Mouse (Mus musculus): Measurements from ENCODE around the gene Mta2. TPM values are rescaled to one million over a fixed set of nuclear protein-coding genes. Genes with fewer than 3 reads are reported as not detected.
A peak's percentile ranks its signal among the peaks of the same experiment; 100 is the strongest.
"Not testable (repeated sequence)": the region's sequence is repeated elsewhere in the genome, so short reads cannot be mapped to it uniquely, and the experiment has no call there.

Gene Mta2
- polyA plus RNA-seq, 1 experiment from 2014 or later, result 139 TPM

- peak within 1 kb of the TSS; percentile 70 for H3K4me3 ChIP-seq (replicated peaks)
- H3K9me3 ChIP-seq, result no peaks in the 10 kb centered on the region
- 3% methylated on average over 46 of the region's 46 CpGs for WGBS
- no peaks in the 10 kb centered on the region for H3K27me3 ChIP-seq (replicated peaks)
- peaks cover 28% of the 10 kb centered on the region for H3K36me3 ChIP-seq
- peak within 1 kb of the TSS; percentile 65 for H3K9ac ChIP-seq
- H3K27ac ChIP-seq, result peak within 1 kb of the TSS; percentile 81
- peaks cover 10% of the 10 kb centered on the region for H3K4me1 ChIP-seq (replicated peaks)
- ATAC-seq, result peak; percentile 97
- peak within 1 kb of the TSS; percentile 75 for H3K4me2 ChIP-seq (replicated peaks)
Measured at GRCm38 (mm10) chr19:8953135-8954039, 11.7 kb downstream of the Mta2 start, which contains the start of gene Tut1. TSS of gene Tut1 (plus strand) at chr19:8953847.

DNA sequence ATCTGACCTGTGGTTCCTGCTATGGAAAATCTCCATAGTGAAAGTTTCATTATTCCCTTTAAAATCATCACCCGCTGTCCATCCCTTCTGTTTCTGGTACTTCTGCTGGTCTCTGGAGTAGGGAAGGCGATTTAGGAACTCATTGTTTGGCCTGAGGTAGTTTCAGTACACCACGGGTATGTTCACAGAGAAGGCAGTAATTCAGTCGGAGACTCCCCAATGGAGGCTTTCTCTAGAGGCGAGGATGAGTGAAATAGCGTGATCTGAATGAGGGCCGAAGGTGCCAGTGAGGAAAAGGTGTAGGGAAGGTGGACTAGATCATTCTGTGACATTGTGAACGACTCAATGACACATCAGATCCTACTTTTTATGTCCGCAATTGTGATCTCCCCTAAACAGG lies 12.5 kb downstream of the Mta2 start:
- peak overlapping the region; percentile 75 for H3K4me2 ChIP-seq (replicated peaks)
- WGBS, result 7% methylated on average over 9 of the region's 9 CpGs
- peak overlapping the region; percentile 81 for H3K27ac ChIP-seq
- no peaks in the 10 kb centered on the region for H3K27me3 ChIP-seq (replicated peaks)
- H3K9me3 ChIP-seq, result no peaks in the 10 kb centered on the region
- peak overlapping the region; percentile 65 for H3K9ac ChIP-seq
- peaks cover 23% of the 10 kb centered on the region for H3K36me3 ChIP-seq
- 0 out of 2 replicates have a peak, but pooled peaks have one; percentile 1 for ATAC-seq
- peak overlapping the region; percentile 70 for H3K4me3 ChIP-seq (replicated peaks)
- peaks cover 10% of the 10 kb centered on the region for H3K4me1 ChIP-seq (replicated peaks)

DNA sequence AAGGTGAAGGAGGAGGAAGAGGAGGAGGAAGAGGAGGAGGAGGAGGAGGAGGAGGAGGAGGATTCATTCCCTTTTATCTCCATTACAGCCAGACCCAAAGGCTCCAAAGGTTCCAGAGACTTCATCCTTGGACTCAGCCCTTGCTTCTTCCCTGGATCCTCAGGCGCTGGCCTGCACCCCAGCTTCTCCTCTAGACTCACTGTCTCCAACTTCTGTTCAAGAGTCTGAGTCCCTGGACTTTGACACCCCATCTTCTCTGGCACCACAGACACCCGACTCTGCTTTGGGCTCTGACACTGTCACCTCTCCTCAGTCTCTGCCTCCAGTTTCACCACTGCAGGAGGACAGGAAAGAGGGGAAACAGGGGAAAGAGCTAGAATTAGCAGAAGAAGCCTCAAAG lies 20.6 kb downstream of the Mta2 start:
- H3K27me3 ChIP-seq (replicated peaks), result no peaks in the 10 kb centered on the region
- H3K9me3 ChIP-seq, result no peaks in the 10 kb centered on the region
- no peak overlapping the region for H3K9ac ChIP-seq
- no peak overlapping the region for H3K4me3 ChIP-seq (replicated peaks)
- H3K36me3 ChIP-seq, result peaks cover 36% of the 10 kb centered on the region
- H3K4me2 ChIP-seq (replicated peaks), result no peak overlapping the region
- peaks cover 6% of the 10 kb centered on the region for H3K4me1 ChIP-seq (replicated peaks)
- H3K27ac ChIP-seq, result no peak overlapping the region
- no peak for ATAC-seq
- 94% methylated on average over 2 of the region's 2 CpGs for WGBS

DNA sequence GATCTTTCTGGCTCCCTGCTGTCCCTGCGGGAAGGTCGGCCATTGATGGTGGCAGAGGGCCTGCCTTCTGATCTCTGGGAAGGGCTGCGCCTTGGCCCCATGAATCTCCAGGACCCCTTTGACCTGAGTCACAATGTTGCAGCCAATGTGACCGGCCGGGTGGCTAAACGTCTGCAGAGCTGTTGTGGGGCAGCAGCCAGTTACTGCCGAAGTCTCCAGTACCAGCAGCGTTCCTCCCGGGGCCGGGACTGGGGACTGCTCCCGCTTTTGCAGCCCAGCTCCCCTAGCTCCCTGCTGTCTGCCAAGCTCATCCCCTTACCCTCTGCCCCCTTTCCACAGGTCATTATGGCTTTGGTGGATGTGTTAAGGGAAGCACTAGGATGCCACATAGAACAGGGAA lies 23.4 kb downstream of the Mta2 start:
- peaks cover 30% of the 10 kb centered on the region for H3K36me3 ChIP-seq
- no peaks in the 10 kb centered on the region for H3K9me3 ChIP-seq
- no peak overlapping the region for H3K27ac ChIP-seq
- ATAC-seq, result no peak
- H3K4me1 ChIP-seq (replicated peaks), result peaks cover 9% of the 10 kb centered on the region
- H3K9ac ChIP-seq, result peak overlapping the region; percentile 52; the same call in 1 of the 2 replicates
- no peak overlapping the region; the same call in 1 of the 2 replicates for H3K4me2 ChIP-seq (replicated peaks)
- WGBS, result 84% methylated on average over 11 of the region's 11 CpGs
- H3K27me3 ChIP-seq (replicated peaks), result no peaks in the 10 kb centered on the region
- no peak overlapping the region for H3K4me3 ChIP-seq (replicated peaks)

DNA sequence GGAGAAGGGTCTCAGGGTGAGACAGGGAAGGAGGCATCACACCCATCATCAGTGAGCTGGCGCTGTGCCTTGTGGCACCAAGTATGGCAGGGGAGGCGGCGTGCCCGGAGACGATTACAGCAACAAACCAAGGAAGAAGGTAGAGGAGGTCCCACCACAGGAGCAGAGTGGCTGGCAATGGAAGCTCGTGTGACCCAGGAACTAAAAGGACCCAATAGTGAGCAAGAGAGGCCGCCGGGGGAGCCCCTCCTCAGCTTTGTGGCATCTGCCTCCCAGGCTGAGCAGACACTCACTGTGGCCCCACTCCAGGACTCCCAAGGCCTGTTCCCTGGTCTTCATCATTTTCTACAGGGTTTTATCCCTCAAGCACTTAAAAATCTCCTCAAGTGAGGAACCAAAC lies 24.1 kb downstream of the Mta2 start:
- no peak for ATAC-seq
- Histone ChIP-seq H3K4me2 (replicated peaks) (peak overlapping the region; percentile 64), H3K27me3 (replicated peaks) (no peaks in the 10 kb centered on the region), H3K9ac (peak overlapping the region; percentile 52), H3K9me3 (no peaks in the 10 kb centered on the region), H3K4me1 (replicated peaks) (peaks cover 9% of the 10 kb centered on the region), H3K36me3 (peaks cover 37% of the 10 kb centered on the region), H3K4me3 (replicated peaks) (peak overlapping the region; percentile 77), H3K27ac (peak overlapping the region; percentile 93)
- WGBS, result 69% methylated on average over 8 of the region's 8 CpGs

DNA sequence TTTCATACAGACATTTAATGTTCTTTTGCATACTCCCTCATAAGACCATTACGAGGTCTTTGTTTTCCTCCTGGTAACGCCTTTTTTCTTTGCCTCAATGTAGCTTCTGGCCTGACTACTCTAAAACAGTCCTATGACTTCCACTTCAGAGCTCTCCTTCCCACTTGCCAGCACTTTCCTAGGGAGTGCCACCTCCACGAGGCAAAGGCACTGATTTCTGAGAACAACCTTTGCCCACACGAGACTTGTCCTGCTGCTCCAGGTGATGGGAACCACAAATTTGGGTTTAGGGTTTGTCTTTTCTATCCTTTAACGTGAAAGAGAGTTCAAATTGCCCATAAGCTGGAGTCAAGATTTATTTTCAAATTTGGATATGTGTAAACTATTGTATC lies 24.5 kb downstream of the Mta2 start:
- 28% methylated on average over 5 of the region's 5 CpGs for WGBS
- H3K9me3 ChIP-seq, result no peaks in the 10 kb centered on the region
- peak overlapping the region; percentile 52 for H3K9ac ChIP-seq
- ATAC-seq, result peak; percentile 50
- H3K4me3 ChIP-seq (replicated peaks), result peak overlapping the region; percentile 77
- no peaks in the 10 kb centered on the region for H3K27me3 ChIP-seq (replicated peaks)
- peaks cover 41% of the 10 kb centered on the region for H3K36me3 ChIP-seq
- H3K27ac ChIP-seq, result peak overlapping the region; percentile 93
- peak overlapping the region; percentile 64 for H3K4me2 ChIP-seq (replicated peaks)
- H3K4me1 ChIP-seq (replicated peaks), result peaks cover 9% of the 10 kb centered on the region

DNA sequence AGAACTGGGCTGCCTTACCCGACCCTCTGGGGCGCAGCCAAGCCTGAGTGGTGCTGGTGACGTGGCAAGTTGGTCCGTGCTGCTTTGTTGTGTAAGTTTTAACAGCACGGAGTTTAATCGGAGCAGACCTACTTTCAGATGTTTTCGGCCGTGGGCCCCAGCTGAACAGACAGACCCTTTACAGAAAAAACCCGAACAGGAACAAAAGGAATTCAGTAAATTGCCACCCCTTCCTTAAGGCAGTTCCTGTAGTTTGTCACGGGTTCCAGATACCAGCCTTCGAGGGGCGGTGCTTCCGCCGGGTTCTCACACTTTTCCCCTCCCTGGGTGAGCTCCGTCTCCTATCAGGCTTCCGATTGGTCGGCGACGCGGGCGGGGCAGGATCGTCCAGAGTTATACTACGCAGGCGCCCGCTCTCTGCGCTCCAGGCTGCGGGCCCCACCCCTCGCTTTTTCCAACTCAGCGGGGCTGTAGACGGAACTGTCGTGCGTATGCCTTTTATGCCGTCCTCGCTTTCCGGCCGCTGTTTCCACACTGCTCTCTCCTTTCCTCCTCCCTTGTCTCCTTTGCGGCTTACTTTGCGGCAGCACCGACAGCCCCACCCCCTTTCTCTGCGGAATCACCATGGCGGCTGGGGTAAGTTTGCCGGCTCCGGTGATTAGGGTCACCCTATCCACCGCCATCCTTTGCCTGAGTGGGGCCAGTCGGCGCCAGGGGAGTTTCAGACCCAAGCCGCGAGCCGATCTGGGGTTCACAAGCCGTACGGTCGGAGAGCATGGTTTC lies 25.1 kb downstream of the Mta2 start, which contains the start of gene Eef1g:
Eef1g (plus strand) TSS at position 452 of the 783 bp plus-strand sequence.
- Histone ChIP-seq H3K9ac (peak within 1 kb of the TSS; percentile 85), H3K27ac (peak within 1 kb of the TSS; percentile 93), H3K36me3 (peaks cover 46% of the 10 kb centered on the region), H3K4me2 (replicated peaks) (peak within 1 kb of the TSS; percentile 74), H3K4me1 (replicated peaks) (peaks cover 9% of the 10 kb centered on the region), H3K9me3 (no peaks in the 10 kb centered on the region), H3K27me3 (replicated peaks) (no peaks in the 10 kb centered on the region), H3K4me3 (replicated peaks) (peak within 1 kb of the TSS; percentile 77)
- peak; percentile 99 for ATAC-seq
- WGBS, result under 1% methylated on average over 52 of the region's 52 CpGs

- Histone ChIP-seq H3K4me2 (replicated peaks) (peak overlapping the region; percentile 74), H3K4me1 (replicated peaks) (peaks cover 9% of the 10 kb centered on the region), H3K27ac (peak overlapping the region; percentile 78), H3K9me3 (no peaks in the 10 kb centered on the region), H3K4me3 (replicated peaks) (peak overlapping the region; percentile 77), H3K27me3 (replicated peaks) (no peaks in the 10 kb centered on the region), H3K9ac (peak overlapping the region; percentile 85), H3K36me3 (peaks cover 50% of the 10 kb centered on the region)
- WGBS, result 0% methylated on average over 8 of the region's 8 CpGs
- no peak for ATAC-seq
Measured at GRCm38 (mm10) chr19:8967373-8967743, 25.7 kb downstream of the Mta2 start.

GRCm38 (mm10) chr19:8967893-8968292 lies 26.2 kb downstream of the Mta2 start:
- 4% methylated on average over 9 of the region's 9 CpGs for WGBS
- peak overlapping the region; percentile 85 for H3K9ac ChIP-seq
- peak overlapping the region; percentile 74 for H3K4me2 ChIP-seq (replicated peaks)
- H3K9me3 ChIP-seq, result no peaks in the 10 kb centered on the region
- no peaks in the 10 kb centered on the region for H3K27me3 ChIP-seq (replicated peaks)
- ATAC-seq, result no peak
- H3K36me3 ChIP-seq, result peaks cover 49% of the 10 kb centered on the region
- no peak overlapping the region for H3K27ac ChIP-seq
- peaks cover 9% of the 10 kb centered on the region for H3K4me1 ChIP-seq (replicated peaks)
- H3K4me3 ChIP-seq (replicated peaks), result peak overlapping the region; percentile 77

DNA sequence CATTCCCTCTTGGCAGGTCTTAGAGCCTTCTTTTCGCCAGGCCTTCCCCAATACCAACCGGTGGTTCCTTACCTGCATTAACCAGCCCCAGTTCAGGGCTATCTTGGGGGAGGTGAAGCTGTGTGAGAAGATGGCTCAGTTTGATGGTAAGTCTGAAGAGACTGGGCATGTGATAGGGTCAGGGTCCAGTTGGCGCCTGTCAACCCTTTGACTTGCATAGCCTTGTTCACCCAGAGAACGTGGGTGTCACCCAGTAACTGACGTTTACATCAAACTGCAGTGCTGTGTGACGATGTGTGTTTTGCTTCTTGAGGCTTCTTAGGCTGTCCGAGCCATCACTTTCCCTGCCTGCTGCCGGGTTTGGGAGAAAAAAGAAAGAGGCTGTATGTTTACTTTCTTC lies 30.8 kb downstream of the Mta2 start:
- ATAC-seq; H3K27me3 ChIP-seq (replicated peaks); H3K9me3 ChIP-seq; H3K27ac ChIP-seq; H3K4me2 ChIP-seq (replicated peaks); H3K4me1 ChIP-seq (replicated peaks); H3K9ac ChIP-seq; H3K4me3 ChIP-seq (replicated peaks): not testable (repeated sequence)
- WGBS, result 82% methylated on average over 8 of the region's 8 CpGs
- peaks cover 53% of the 10 kb centered on the region for H3K36me3 ChIP-seq

GRCm38 (mm10) chr19:8974638-8975037 lies 33.0 kb downstream of the Mta2 start:
- no peak overlapping the region for H3K4me3 ChIP-seq (replicated peaks)
- no peak for ATAC-seq
- H3K36me3 ChIP-seq, result peaks cover 68% of the 10 kb centered on the region
- no peak overlapping the region for H3K9ac ChIP-seq
- no peaks in the 10 kb centered on the region; the same call in 1 of the 2 replicates for H3K4me1 ChIP-seq (replicated peaks)
- no peaks in the 10 kb centered on the region for H3K9me3 ChIP-seq
- H3K27ac ChIP-seq, result no peak overlapping the region
- H3K4me2 ChIP-seq (replicated peaks), result no peak overlapping the region
- H3K27me3 ChIP-seq (replicated peaks), result no peaks in the 10 kb centered on the region
- WGBS, result 86% methylated on average over 1 of the region's 1 CpGs

DNA sequence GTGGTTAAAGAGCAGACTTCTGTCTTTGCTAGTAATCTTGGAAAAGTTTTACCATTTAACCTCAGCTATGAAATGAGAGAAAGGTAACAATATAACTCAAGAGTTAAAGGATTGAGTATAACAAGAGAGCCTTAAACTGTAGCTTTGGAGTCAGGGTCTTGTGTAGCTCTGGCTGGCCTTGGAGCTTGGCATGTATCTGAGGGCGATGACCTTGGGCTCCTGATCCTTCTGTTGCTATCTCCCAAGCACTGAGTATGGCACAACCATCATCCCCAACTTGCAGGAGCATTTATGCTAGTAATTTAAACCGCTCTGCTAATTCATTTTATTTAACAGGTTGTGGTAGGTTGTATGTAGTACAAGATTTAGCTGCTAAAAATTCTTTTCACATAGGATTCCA lies 33.8 kb downstream of the Mta2 start:
- WGBS, result 96% methylated on average over 2 of the region's 2 CpGs
- H3K27me3 ChIP-seq (replicated peaks), result no peaks in the 10 kb centered on the region
- no peak overlapping the region for H3K4me2 ChIP-seq (replicated peaks)
- H3K4me1 ChIP-seq (replicated peaks), result peaks cover 2% of the 10 kb centered on the region; the same call in 1 of the 2 replicates
- no peaks in the 10 kb centered on the region for H3K9me3 ChIP-seq
- no peak for ATAC-seq
- H3K36me3 ChIP-seq, result peaks cover 60% of the 10 kb centered on the region
- H3K27ac ChIP-seq, result no peak overlapping the region
- H3K4me3 ChIP-seq (replicated peaks), result no peak overlapping the region
- H3K9ac ChIP-seq, result no peak overlapping the region
